Mouse (Mus musculus) brown adipose tissue, adult 24 weeks (tissue): ENCODE results near the gene Arl3. TPM values are rescaled to one million over a fixed set of nuclear protein-coding genes. Genes with fewer than 3 reads are reported as not detected.
"Not testable (repeated sequence)": the region's sequence is repeated elsewhere in the genome, so short reads cannot be mapped to it uniquely, and the experiment has no call there.

Experiments used
- H3K27ac ChIP-seq: fragments of 200-500 bp; replicated peaks from 2 replicates; pipeline ENCODE4 v1.5.1; 2012; ENCODE audit warnings: low read depth, mild to moderate bottlenecking, low read length
- H3K4me1 ChIP-seq: fragments of 200-500 bp; 2 replicates; pipeline ENCODE4 v1.6.1; 2012; ENCODE audit warnings: low read length, mixed read lengths; ENCODE audit not compliant: control insufficient read depth, insufficient read depth, insufficient read length
- H3K4me3 ChIP-seq: fragments of 200-500 bp; 2 replicates; pipeline ENCODE4 v1.5.1; 2012; ENCODE audit warnings: low read depth, mild to moderate bottlenecking, low read length, moderate library complexity; ENCODE audit not compliant: insufficient read depth
- polyA plus RNA-seq: library from polyadenylated mRNA; stranded (reverse); fragments of >200 nt; gene quantifications from 2 replicates; pipeline ENCODE4 v1.2.4, GENCODE M21; 2012; ENCODE audit not compliant: missing spikeins, insufficient read depth, insufficient read length

Gene Arl3
- polyA plus RNA-seq, 1 experiment = 58.1 TPM

DNA sequence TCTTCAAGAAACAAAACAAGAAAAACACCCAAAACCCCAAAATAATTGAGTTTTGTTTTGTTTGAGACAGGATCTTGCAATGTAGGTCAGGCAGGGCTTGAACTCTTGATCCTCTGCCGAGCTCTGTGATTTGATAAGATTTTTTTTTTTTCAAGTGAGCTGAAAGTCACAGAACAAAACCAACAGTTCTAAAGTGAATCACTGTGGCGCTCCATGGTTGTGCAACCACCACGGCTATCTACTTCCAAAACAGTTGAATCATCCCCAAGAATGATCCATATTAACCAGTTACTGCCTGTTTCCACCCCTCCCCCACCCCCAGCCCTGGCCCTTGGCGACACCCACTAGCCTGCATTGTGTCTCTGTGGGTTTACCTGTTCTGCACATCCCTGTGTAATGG, 27.4 kb upstream of the Arl3 start:
- Histone ChIP-seq H3K4me3 (peak overlapping the region; percentile 76), H3K27ac (no peak overlapping the region), H3K4me1 (peaks cover 14% of the 10 kb centered on the region)

- peak overlapping the region; percentile 19 for H3K27ac ChIP-seq
- H3K4me3 ChIP-seq = peak overlapping the region; percentile 76
- peaks cover 14% of the 10 kb centered on the region for H3K4me1 ChIP-seq
Observed at GRCm38 (mm10) chr19:46599375-46600256, 26.6 kb upstream of the Arl3 start.

DNA sequence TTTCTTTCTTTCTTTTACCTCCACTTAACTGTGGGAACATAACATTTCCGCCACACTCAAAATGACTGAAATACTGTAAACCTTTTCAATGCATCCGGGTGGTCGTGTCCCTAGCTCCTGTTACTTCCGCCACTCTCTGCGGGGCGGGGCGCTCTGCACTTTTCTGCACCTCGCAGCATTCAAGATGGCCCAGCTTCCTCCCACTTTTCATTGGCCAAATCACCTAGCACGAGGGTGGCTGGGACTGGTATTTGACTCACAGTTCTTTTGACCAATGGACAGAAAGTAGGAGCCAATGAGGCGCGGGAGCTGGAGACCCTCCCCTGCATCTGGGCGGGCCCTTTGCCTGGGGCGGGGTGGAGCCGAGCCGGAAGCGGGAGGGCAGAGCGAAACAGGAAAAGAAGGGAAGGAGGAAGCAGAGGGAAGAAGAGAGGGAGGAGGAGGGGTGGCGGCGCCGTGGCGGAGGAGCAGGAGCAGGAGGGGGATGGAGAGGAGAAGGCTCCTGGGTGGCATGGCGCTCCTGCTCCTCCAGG, 25.8 kb upstream of the Arl3 start, which contains the start of gene Wbp1l:
Gene Wbp1l (plus strand): TSS at position 365 of the 533 bp plus-strand sequence.
- Histone ChIP-seq H3K27ac (peak within 1 kb of the TSS; percentile 19), H3K4me1 (peaks cover 14% of the 10 kb centered on the region), H3K4me3 (peak within 1 kb of the TSS; percentile 76)

GRCm38 (mm10) chr19:46598187-46598586, 25.2 kb upstream of the Arl3 start:
- Histone ChIP-seq H3K27ac (no peak overlapping the region; the same call in 1 of the 2 replicates), H3K4me1 (peaks cover 12% of the 10 kb centered on the region), H3K4me3 (no peak overlapping the region)

- Histone ChIP-seq H3K4me3 (no peak overlapping the region), H3K27ac (no peak overlapping the region), H3K4me1 (no peaks in the 10 kb centered on the region)
Observed at GRCm38 (mm10) chr19:46592751-46593439, 19.9 kb upstream of the Arl3 start.

- Histone ChIP-seq H3K27ac (no peak overlapping the region), H3K4me3 (no peak overlapping the region), H3K4me1 (no peaks in the 10 kb centered on the region)
Observed at GRCm38 (mm10) chr19:46591575-46591974, 18.6 kb upstream of the Arl3 start.

DNA sequence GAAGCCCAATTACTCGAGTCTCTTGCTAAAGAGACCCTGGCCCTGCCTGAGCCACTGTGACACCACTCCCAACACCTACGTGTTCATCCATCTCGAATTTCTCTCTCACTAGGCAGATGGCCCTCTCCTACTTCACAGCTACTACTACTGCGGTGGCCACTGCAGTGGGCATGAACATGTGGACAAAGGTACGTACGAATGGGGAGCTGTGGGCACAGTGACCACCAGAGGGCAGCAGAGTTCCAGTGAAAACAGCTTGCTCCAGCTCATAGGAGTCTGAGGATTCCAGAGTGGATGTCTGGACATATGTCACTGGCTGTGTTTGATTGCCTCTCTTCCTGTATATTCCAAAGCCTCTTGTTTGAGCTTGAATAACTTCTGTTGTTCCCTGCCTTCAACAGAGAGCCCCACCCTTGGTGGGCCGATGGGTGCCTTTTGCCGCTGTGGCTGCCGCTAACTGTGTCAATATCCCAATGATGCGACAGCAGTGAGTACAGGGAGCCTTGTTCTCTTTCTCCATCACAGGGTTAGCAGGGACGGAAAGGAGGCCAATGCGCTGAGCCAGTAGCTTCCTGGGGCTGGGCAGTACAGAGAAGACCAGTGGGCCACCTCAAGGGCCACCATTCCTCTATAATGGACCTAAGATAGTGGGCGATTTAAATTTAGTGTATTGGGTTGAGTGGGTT, 15.0 kb upstream of the Arl3 start:
- H3K27ac ChIP-seq = no peak overlapping the region

DNA sequence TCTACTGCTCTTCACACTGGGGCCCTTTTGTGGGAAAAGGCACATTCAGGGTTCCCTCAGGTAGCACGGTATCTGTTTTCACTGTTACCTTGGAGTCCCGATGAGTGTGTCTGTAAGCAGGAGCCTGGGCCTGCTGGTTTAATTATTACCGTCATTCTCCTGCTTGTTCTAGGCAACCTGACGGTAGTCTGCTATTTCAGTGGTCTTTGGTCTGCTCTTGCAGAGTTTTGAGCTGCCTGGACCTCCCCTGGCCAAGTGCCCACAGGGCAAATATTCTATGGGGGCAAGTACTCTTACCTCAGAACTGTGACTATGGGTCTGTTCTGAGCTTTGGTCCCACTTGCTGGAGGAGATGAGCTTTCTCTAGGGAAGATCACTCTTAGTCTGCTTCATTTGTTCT, 2.2 kb upstream of the Arl3 start:
- Histone ChIP-seq H3K4me1 (no peaks in the 10 kb centered on the region; the same call in 1 of the 2 replicates), H3K4me3 (no peak overlapping the region), H3K27ac (no peak overlapping the region)

More for the DNA sequence above, 15.0 kb upstream of the Arl3 start:
- Histone ChIP-seq H3K4me3 (no peak overlapping the region), H3K4me1 (no peaks in the 10 kb centered on the region)

DNA sequence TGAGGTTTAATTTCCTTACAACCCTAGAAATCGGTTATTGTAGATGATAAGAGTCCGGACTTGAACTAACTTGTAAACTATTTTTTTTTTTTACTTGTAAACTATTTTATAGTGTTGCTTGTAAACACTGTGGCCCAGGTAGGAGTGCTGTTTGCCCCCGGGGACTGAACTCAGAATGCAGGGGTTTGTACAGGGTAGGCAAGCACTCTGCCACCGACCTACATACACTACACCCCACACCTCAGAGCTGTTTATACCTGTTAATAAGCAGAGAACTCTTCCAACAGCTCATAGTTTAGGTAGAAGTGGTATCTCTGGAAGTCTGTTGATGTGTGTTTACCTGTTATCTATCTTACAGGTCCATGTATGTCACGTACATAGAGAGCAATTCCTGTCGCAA, 992 bp upstream of the Arl3 start:
- H3K27ac ChIP-seq = no peak overlapping the region
- H3K4me1 ChIP-seq = no peaks in the 10 kb centered on the region; the same call in 1 of the 2 replicates
- no peak overlapping the region for H3K4me3 ChIP-seq

- peak overlapping the region; percentile 76 for H3K4me3 ChIP-seq
- H3K4me1 ChIP-seq = no peaks in the 10 kb centered on the region; the same call in 1 of the 2 replicates
- H3K27ac ChIP-seq = no peak overlapping the region
Observed at GRCm38 (mm10) chr19:46572548-46572947, 450 bp downstream of the Arl3 start.

- no peak overlapping the region for H3K27ac ChIP-seq
- peak overlapping the region; percentile 33 for H3K4me3 ChIP-seq
- H3K4me1 ChIP-seq = no peaks in the 10 kb centered on the region; the same call in 1 of the 2 replicates
Observed at GRCm38 (mm10) chr19:46571878-46572244, 1.1 kb downstream of the Arl3 start.

GRCm38 (mm10) chr19:46571211-46571877, 1.7 kb downstream of the Arl3 start:
- not testable (repeated sequence) for H3K27ac ChIP-seq, H3K4me3 ChIP-seq, H3K4me1 ChIP-seq

DNA sequence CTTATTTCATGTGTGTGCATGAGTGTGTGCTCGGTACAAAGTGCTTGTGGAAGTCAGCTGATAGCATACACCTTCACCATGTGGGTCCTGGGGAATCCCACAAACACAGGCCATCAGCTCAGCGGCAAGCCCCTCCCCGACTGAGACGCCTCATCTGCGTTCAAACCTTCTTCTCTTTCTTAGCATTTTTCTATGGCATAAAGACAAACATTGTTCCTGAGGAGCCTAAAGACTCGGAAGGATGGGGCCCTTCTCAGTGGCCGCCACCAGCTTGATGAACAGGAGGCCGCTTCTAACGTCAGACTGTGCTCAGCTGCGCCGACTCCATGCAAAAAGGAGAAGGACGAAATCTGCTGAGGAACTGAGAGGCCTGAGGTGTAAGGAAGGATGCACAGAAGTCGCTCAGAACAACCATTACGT, 8.9 kb downstream of the Arl3 start:
- Histone ChIP-seq H3K27ac (no peak overlapping the region), H3K4me3 (no peak overlapping the region), H3K4me1 (no peaks in the 10 kb centered on the region; the same call in 1 of the 2 replicates)

DNA sequence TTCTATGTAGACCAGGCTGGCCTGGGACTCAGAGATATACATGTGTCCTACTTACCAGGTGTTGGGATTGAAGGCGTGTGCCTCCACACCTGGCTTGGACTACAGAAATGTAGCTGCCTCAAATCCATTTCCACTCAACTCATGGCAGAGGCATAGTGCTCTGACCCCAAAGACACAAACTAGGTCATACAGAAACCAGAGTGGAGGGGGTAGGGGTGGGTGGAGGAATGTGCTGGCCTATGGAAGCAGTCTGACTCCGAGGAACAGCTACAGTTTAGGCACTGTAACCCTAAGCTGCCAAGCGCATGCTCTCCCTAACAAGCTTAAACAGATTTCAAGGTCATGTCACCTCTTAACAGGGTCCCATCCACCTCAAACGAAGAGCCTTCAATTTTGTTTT, 9.4 kb downstream of the Arl3 start:
- Histone ChIP-seq H3K4me1 (no peaks in the 10 kb centered on the region; the same call in 1 of the 2 replicates), H3K27ac (no peak overlapping the region), H3K4me3 (no peak overlapping the region)
